Mouse (Mus musculus) ES-Bruce4 (cell line): ENCODE data around the gene Stard3.

Source experiments
- CTCF ChIP-seq: IDR thresholded peaks from one replicate; pipeline ENCODE4 v1.8.1; 2011; ENCODE audit warnings: low read depth, low read length
- EP300 ChIP-seq: IDR thresholded peaks from 2 replicates; pipeline ENCODE4 v1.6.1; 2011; ENCODE audit warnings: low read depth, low read length; ENCODE audit not compliant: insufficient read depth
- POLR2A ChIP-seq: IDR thresholded peaks from one replicate; pipeline ENCODE4 v1.8.1; 2011; ENCODE audit warnings: low read length; ENCODE audit not compliant: insufficient read depth

- no peak for TF ChIP-seq CTCF
- no peak for TF ChIP-seq POLR2A
- TF ChIP-seq EP300: no peak
These were observed 19.6 kb upstream of the Stard3 start for GRCm38 (mm10) chr11:98338507-98338961.
